Mouse (Mus musculus) left cerebral cortex, postnatal 4 days (tissue): ENCODE data around the gene Zranb3. TPM values are rescaled to one million over a fixed set of nuclear protein-coding genes. Genes with fewer than 3 reads are reported as not detected.
"Not testable (repeated sequence)": the region's sequence is repeated elsewhere in the genome, so short reads cannot be mapped to it uniquely, and the experiment has no call there.

ENCODE experiments used
- DNase-seq: peaks from one replicate; pipeline ENCODE4 v3.0.0-alpha.2; 2022
- intact Hi-C: fragments of 180-260 bp; cut with DNase I; formaldehyde crosslinking; loops from one replicate; pipeline ENCODE4 v1.15.1; 2025
- total RNA-seq, 2 experiments: library from RNA; stranded (reverse); gene quantifications; 2 replicates each; pipeline ENCODE4 v1.2.3; 2021

Gene Zranb3
- total RNA-seq, 2 experiments from 2014 or later = 8.4 to 11.0 TPM

GRCm38 (mm10) chr1:128061401-128061800, 41.4 kb downstream of the Zranb3 start:
- intact Hi-C loops = no loop called here
- no peak for DNase-seq

GRCm38 (mm10) chr1:128060655-128061344, 42.0 kb downstream of the Zranb3 start:
- DNase-seq = no peak
- intact Hi-C loops = no loop called here

- DNase-seq = no peak
- intact Hi-C loops = no loop called here
Measured at GRCm38 (mm10) chr1:128058625-128059024, 44.2 kb downstream of the Zranb3 start.

GRCm38 (mm10) chr1:128057269-128057668, 45.6 kb downstream of the Zranb3 start:
- intact Hi-C loops = no loop called here
- no peak for DNase-seq

GRCm38 (mm10) chr1:128046920-128047319, 55.9 kb downstream of the Zranb3 start:
- intact Hi-C loops = no loop called here
- no peak for DNase-seq

GRCm38 (mm10) chr1:128046455-128046854, 56.4 kb downstream of the Zranb3 start:
- DNase-seq = no peak
- intact Hi-C loops = no loop called here

- no peak for DNase-seq
- intact Hi-C loops = no loop called here
Measured at GRCm38 (mm10) chr1:128044181-128044580, 58.7 kb downstream of the Zranb3 start.

GRCm38 (mm10) chr1:128036296-128036695, 66.6 kb downstream of the Zranb3 start:
- intact Hi-C loops = no loop called here
- DNase-seq = no peak

- intact Hi-C loops = no loop called here
- no peak for DNase-seq
Measured at GRCm38 (mm10) chr1:128032123-128032522, 70.7 kb downstream of the Zranb3 start.

- no peak for DNase-seq
- intact Hi-C loops = no loop called here
Measured at GRCm38 (mm10) chr1:128031524-128031923, 71.3 kb downstream of the Zranb3 start.

- intact Hi-C loops = no loop called here
- no peak for DNase-seq
Measured at GRCm38 (mm10) chr1:128024363-128025114, 78.3 kb downstream of the Zranb3 start.

- no peak for DNase-seq
- intact Hi-C loops = no loop called here
Measured at GRCm38 (mm10) chr1:128020001-128020770, 82.7 kb downstream of the Zranb3 start.

GRCm38 (mm10) chr1:128016035-128016492, 86.8 kb downstream of the Zranb3 start:
- intact Hi-C loops = no loop called here
- DNase-seq = no peak

- DNase-seq = no peak
- intact Hi-C loops = no loop called here
Measured at GRCm38 (mm10) chr1:128013698-128014386, 89.0 kb downstream of the Zranb3 start.

- intact Hi-C loops = no loop called here
- DNase-seq = no peak
Measured at GRCm38 (mm10) chr1:128009751-128010150, 93.1 kb downstream of the Zranb3 start.

- intact Hi-C loops, DNase-seq: not testable (repeated sequence)
Measured at GRCm38 (mm10) chr1:128006042-128006600, 96.7 kb downstream of the Zranb3 start.

- intact Hi-C loops = no loop called here
- no peak for DNase-seq
Measured at GRCm38 (mm10) chr1:128004371-128004720, 98.5 kb downstream of the Zranb3 start.

GRCm38 (mm10) chr1:128003712-128004370, 99.0 kb downstream of the Zranb3 start:
- no peak for DNase-seq
- intact Hi-C loops = no loop called here

- intact Hi-C loops = no loop called here
- no peak for DNase-seq
Measured at GRCm38 (mm10) chr1:128002159-128002558, 100.7 kb downstream of the Zranb3 start.

GRCm38 (mm10) chr1:128000931-128001330, 101.9 kb downstream of the Zranb3 start:
- DNase-seq, intact Hi-C loops: not testable (repeated sequence)
